Mouse (Mus musculus): Measurements from ENCODE around the gene Aoc1. TPM values are rescaled to one million over a fixed set of nuclear protein-coding genes. Genes with fewer than 3 reads are reported as not detected.
A peak's percentile ranks its signal among the peaks of the same experiment; 100 is the strongest.

The Aoc1 gene
- total and polyA plus RNA-seq, 2 experiments, result 0.09 to 0.17 TPM

- Histone ChIP-seq H3K4me1 (ENCODE audit: control insufficient read depth, insufficient read depth, low read length) (no peaks in the 10 kb centered on the region), H3K9ac (ENCODE audit: low read depth, low read length) (no peak within 1 kb of the TSS), H3K27me3 (ENCODE audit: control insufficient read depth, insufficient read depth, low read length) (peaks cover 3% of the 10 kb centered on the region; the same call in 1 of the 2 replicates), H3K79me2 (ENCODE audit: control insufficient read depth, insufficient read depth, low read length) (no peaks in the 10 kb centered on the region), H3K4me3 (ENCODE audit: insufficient read depth, low read depth, low read length) (no peak within 1 kb of the TSS), H3K27ac (replicated peaks; ENCODE audit: insufficient read depth, low read depth, low read length) (no peak within 1 kb of the TSS), H3K36me3 (ENCODE audit: control insufficient read depth, insufficient read depth, low read length) (no peaks in the 10 kb centered on the region)
- no peak for DNase-seq (ENCODE audit: extremely low read depth, low read depth, low spot score)
- WGBS, result 65% methylated on average over 5 of the region's 5 CpGs
- TF ChIP-seq CTCF (IDR thresholded peaks at IDR 0.05; ENCODE audit: low read depth, low read length), result no peak
- TF ChIP-seq POLR2A (IDR thresholded peaks at IDR 0.05; ENCODE audit: extremely low read depth, insufficient read depth, low read length), result no peak
Measured at GRCm38 (mm10) chr6:48929595-48929994, 56.9 kb downstream of the Aoc1 start, which contains the start of gene 1600015I10Rik. Gene 1600015I10Rik (plus strand): TSS chr6:48929895.

GRCm38 (mm10) chr6:48949596-48949995, 76.9 kb downstream of the Aoc1 start:
- no peak overlapping the region for H3K9ac ChIP-seq (ENCODE audit: low read depth, low read length)
- no peak for DNase-seq (ENCODE audit: extremely low read depth, low read depth, low spot score)
- H3K4me1 ChIP-seq (ENCODE audit: control insufficient read depth, insufficient read depth, low read length), result no peaks in the 10 kb centered on the region
- TF ChIP-seq POLR2A (IDR thresholded peaks at IDR 0.05; ENCODE audit: extremely low read depth, insufficient read depth, low read length) (no peak), CTCF (IDR thresholded peaks at IDR 0.05; ENCODE audit: low read depth, low read length) (no peak)
- no peak overlapping the region for H3K27ac ChIP-seq (replicated peaks; ENCODE audit: insufficient read depth, low read depth, low read length)
- no peaks in the 10 kb centered on the region for H3K79me2 ChIP-seq (ENCODE audit: control insufficient read depth, insufficient read depth, low read length)
- no peak overlapping the region for H3K4me3 ChIP-seq (ENCODE audit: insufficient read depth, low read depth, low read length)
- 70% methylated on average over 2 of the region's 2 CpGs for WGBS
- H3K27me3 ChIP-seq (ENCODE audit: control insufficient read depth, insufficient read depth, low read length), result no peaks in the 10 kb centered on the region
- no peaks in the 10 kb centered on the region for H3K36me3 ChIP-seq (ENCODE audit: control insufficient read depth, insufficient read depth, low read length)

- no peak for TF ChIP-seq CTCF (IDR thresholded peaks at IDR 0.05; ENCODE audit: low read depth, low read length)
- TF ChIP-seq POLR2A (IDR thresholded peaks at IDR 0.05; ENCODE audit: extremely low read depth, insufficient read depth, low read length), result no peak
- no peaks in the 10 kb centered on the region for H3K4me1 ChIP-seq (ENCODE audit: control insufficient read depth, insufficient read depth, low read length)
- H3K79me2 ChIP-seq (ENCODE audit: control insufficient read depth, insufficient read depth, low read length), result no peaks in the 10 kb centered on the region
- H3K27me3 ChIP-seq (ENCODE audit: control insufficient read depth, insufficient read depth, low read length), result no peaks in the 10 kb centered on the region
- WGBS, result 91% methylated on average over 5 of the region's 5 CpGs
- H3K27ac ChIP-seq (replicated peaks; ENCODE audit: insufficient read depth, low read depth, low read length), result no peak overlapping the region
- H3K36me3 ChIP-seq (ENCODE audit: control insufficient read depth, insufficient read depth, low read length), result no peaks in the 10 kb centered on the region
- H3K4me3 ChIP-seq (ENCODE audit: insufficient read depth, low read depth, low read length), result no peak overlapping the region
- DNase-seq (ENCODE audit: extremely low read depth, low read depth, low spot score), result no peak
- H3K9ac ChIP-seq (ENCODE audit: low read depth, low read length), result no peak overlapping the region
Measured at GRCm38 (mm10) chr6:48950676-48951075, 78.0 kb downstream of the Aoc1 start.

- TF ChIP-seq POLR2A (IDR thresholded peaks at IDR 0.05; ENCODE audit: extremely low read depth, insufficient read depth, low read length) (no peak), CTCF (IDR thresholded peaks at IDR 0.05; ENCODE audit: low read depth, low read length) (no peak)
- no peaks in the 10 kb centered on the region for H3K27me3 ChIP-seq (ENCODE audit: control insufficient read depth, insufficient read depth, low read length)
- DNase-seq (ENCODE audit: extremely low read depth, low read depth, low spot score), result no peak
- 83% methylated on average over 6 of the region's 6 CpGs for WGBS
- no peak overlapping the region for H3K27ac ChIP-seq (replicated peaks; ENCODE audit: insufficient read depth, low read depth, low read length)
- H3K36me3 ChIP-seq (ENCODE audit: control insufficient read depth, insufficient read depth, low read length), result no peaks in the 10 kb centered on the region
- H3K79me2 ChIP-seq (ENCODE audit: control insufficient read depth, insufficient read depth, low read length), result no peaks in the 10 kb centered on the region
- H3K9ac ChIP-seq (ENCODE audit: low read depth, low read length), result no peak overlapping the region
- H3K4me3 ChIP-seq (ENCODE audit: insufficient read depth, low read depth, low read length), result no peak overlapping the region
- H3K4me1 ChIP-seq (ENCODE audit: control insufficient read depth, insufficient read depth, low read length), result no peaks in the 10 kb centered on the region
Measured at GRCm38 (mm10) chr6:48951630-48952029, 78.9 kb downstream of the Aoc1 start.

- no peak for TF ChIP-seq CTCF (IDR thresholded peaks at IDR 0.05; ENCODE audit: low read depth, low read length)
- no peak for TF ChIP-seq POLR2A (IDR thresholded peaks at IDR 0.05; ENCODE audit: extremely low read depth, insufficient read depth, low read length)
- H3K27me3 ChIP-seq (ENCODE audit: control insufficient read depth, insufficient read depth, low read length), result no peaks in the 10 kb centered on the region
- no peaks in the 10 kb centered on the region for H3K79me2 ChIP-seq (ENCODE audit: control insufficient read depth, insufficient read depth, low read length)
- no peak overlapping the region for H3K27ac ChIP-seq (replicated peaks; ENCODE audit: insufficient read depth, low read depth, low read length)
- H3K36me3 ChIP-seq (ENCODE audit: control insufficient read depth, insufficient read depth, low read length), result no peaks in the 10 kb centered on the region
- no peaks in the 10 kb centered on the region for H3K4me1 ChIP-seq (ENCODE audit: control insufficient read depth, insufficient read depth, low read length)
- no peak overlapping the region for H3K4me3 ChIP-seq (ENCODE audit: insufficient read depth, low read depth, low read length)
- 55% methylated on average over 5 of the region's 5 CpGs for WGBS
- DNase-seq (ENCODE audit: extremely low read depth, low read depth, low spot score), result peak; percentile 42
- H3K9ac ChIP-seq (ENCODE audit: low read depth, low read length), result no peak overlapping the region
Measured at GRCm38 (mm10) chr6:48953220-48953619, 80.5 kb downstream of the Aoc1 start.

- Histone ChIP-seq H3K79me2 (ENCODE audit: control insufficient read depth, insufficient read depth, low read length) (no peaks in the 10 kb centered on the region), H3K9ac (ENCODE audit: low read depth, low read length) (no peak overlapping the region), H3K36me3 (ENCODE audit: control insufficient read depth, insufficient read depth, low read length) (no peaks in the 10 kb centered on the region), H3K4me1 (ENCODE audit: control insufficient read depth, insufficient read depth, low read length) (no peaks in the 10 kb centered on the region), H3K27ac (replicated peaks; ENCODE audit: insufficient read depth, low read depth, low read length) (no peak overlapping the region), H3K4me3 (ENCODE audit: insufficient read depth, low read depth, low read length) (no peak overlapping the region), H3K27me3 (ENCODE audit: control insufficient read depth, insufficient read depth, low read length) (no peaks in the 10 kb centered on the region)
- no peak for DNase-seq (ENCODE audit: extremely low read depth, low read depth, low spot score)
- WGBS, result 91% methylated on average over 5 of the region's 5 CpGs
- TF ChIP-seq POLR2A (IDR thresholded peaks at IDR 0.05; ENCODE audit: extremely low read depth, insufficient read depth, low read length) (no peak), CTCF (IDR thresholded peaks at IDR 0.05; ENCODE audit: low read depth, low read length) (no peak)
Measured at GRCm38 (mm10) chr6:48954211-48954610, 81.5 kb downstream of the Aoc1 start.
